Mouse (Mus musculus) urinary bladder, postnatal 0 days (tissue): ENCODE results near the gene Iqcf4. TPM values are rescaled to one million over a fixed set of nuclear protein-coding genes. Genes with fewer than 3 reads are reported as not detected.

ENCODE experiments used
- polyA plus RNA-seq: library from polyadenylated mRNA; unstranded; fragments of >200 nt; fragmentation: Nextera tagmentation; extraction: Ambion mirVana; gene quantifications from 2 replicates; pipeline ENCODE4 v1.2.1, GENCODE M21; 2015

Gene Iqcf4
- not detected in 2 replicates for polyA plus RNA-seq

DNA sequence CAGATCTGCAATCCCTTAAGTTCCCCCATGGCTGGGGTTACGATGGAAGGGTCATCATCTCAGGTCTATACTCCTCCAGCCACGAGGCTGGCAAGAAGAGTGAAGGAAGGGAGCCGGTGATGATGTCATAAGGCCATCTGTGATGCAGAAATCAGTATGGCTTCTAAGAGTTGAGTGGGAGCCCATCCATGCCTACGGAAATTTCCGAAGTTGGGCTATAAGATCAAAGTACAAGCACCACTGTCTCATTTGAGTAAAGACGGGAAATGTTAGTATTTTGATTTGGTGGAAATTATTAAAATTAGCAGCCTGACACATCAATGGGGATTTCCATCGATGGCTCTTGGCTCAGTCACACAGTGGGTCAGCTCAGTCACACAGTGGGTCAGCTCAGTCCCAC lies at the start of gene Iqcf4:
Gene Iqcf4 (minus strand): TSS at position 101 of the 400 bp plus-strand sequence.

DNA sequence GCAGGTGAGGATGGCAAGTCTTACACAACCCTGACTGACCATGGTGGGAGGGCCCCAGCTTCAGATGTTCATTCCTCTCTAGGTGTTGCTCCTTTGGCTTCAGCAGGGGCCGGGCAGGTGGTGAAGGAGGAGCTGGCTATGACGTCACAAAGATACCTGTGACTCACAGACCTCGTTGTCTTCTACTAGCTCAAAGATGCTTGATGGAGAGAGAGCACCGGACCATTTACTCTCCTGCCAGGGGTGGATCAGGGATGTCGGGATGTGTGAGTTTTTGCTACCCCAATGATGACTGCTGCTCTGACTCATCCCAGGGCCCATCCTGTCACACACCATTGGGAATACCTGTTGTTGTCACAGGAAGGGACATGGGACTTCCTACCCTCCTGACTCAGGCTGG lies 9.3 kb downstream of the Iqcf4 start, which contains the start of gene Iqcf3:
Gene Iqcf3 (minus strand): TSS at position 101 of the 400 bp plus-strand sequence.

Other genes with a start within 250 kb of the Iqcf4 start
- gene Dusp7, start 202.4 kb downstream of the Iqcf4 start, polyA plus RNA-seq = 9.4 and 9.9 TPM in 2 replicates
- 752 and 771 TPM in 2 replicates for gene Rpl29, start 141.5 kb downstream of the Iqcf4 start, polyA plus RNA-seq
- gene Acy1, start 132.7 kb downstream of the Iqcf4 start, polyA plus RNA-seq = 15.1 and 15.3 TPM in 2 replicates
- gene Abhd14b, start 123.5 kb downstream of the Iqcf4 start, polyA plus RNA-seq = 23.9 and 25.9 TPM in 2 replicates
- 29.5 and 29.8 TPM in 2 replicates for gene Abhd14a, start 123.3 kb downstream of the Iqcf4 start, polyA plus RNA-seq
- 20.7 and 21.1 TPM in 2 replicates for gene Pcbp4, start 117.7 kb downstream of the Iqcf4 start, polyA plus RNA-seq
- 0.39 and 0.44 TPM in 2 replicates for gene Gpr62, start 105.1 kb downstream of the Iqcf4 start, polyA plus RNA-seq
- gene Rrp9, start 95.0 kb downstream of the Iqcf4 start, polyA plus RNA-seq = 27.7 and 27.9 TPM in 2 replicates
- 35.8 and 36.1 TPM in 2 replicates for gene Parp3, start 94.0 kb downstream of the Iqcf4 start, polyA plus RNA-seq
- not detected in 2 replicates for gene Iqcf1, start 71.0 kb downstream of the Iqcf4 start, polyA plus RNA-seq
- gene Iqcf5, start 56.4 kb downstream of the Iqcf4 start, polyA plus RNA-seq = not detected in 2 replicates
- not detected in 2 replicates for gene Iqcf3, start 9.4 kb downstream of the Iqcf4 start, polyA plus RNA-seq
- not detected in 2 replicates for gene Iqcf6, start 55.6 kb upstream of the Iqcf4 start, polyA plus RNA-seq
- not detected in 2 replicates for gene Grm2, start 85.1 kb upstream of the Iqcf4 start, polyA plus RNA-seq
- gene Tex264, start 114.9 kb upstream of the Iqcf4 start, polyA plus RNA-seq = 65.0 and 76.5 TPM in 2 replicates
- 2.5 TPM in 2 replicates for gene Rad54l2, start 218.2 kb upstream of the Iqcf4 start, polyA plus RNA-seq